Mouse (Mus musculus) erythroblast, embryonic 14.5 days (primary cell): ENCODE measurements around the gene Cntn5.

Source experiments
- GATA1 ChIP-seq: IDR thresholded peaks from 2 replicates; pipeline ENCODE4 v1.6.1; 2012; ENCODE audit warnings: low read length, inconsistent platforms, mixed read lengths
- TAL1 ChIP-seq: IDR thresholded peaks from 3 replicates; pipeline ENCODE4 v1.6.1; 2012; ENCODE audit warnings: low read length, inconsistent platforms, mixed read lengths

GRCm38 (mm10) chr9:9960610-9961172, 943.9 kb downstream of the Cntn5 start:
- TF ChIP-seq GATA1 (no peak), TAL1 (no peak)
